Mouse (Mus musculus) MEL (cell line): ENCODE data around the gene Vasn. TPM values are rescaled to one million over a fixed set of nuclear protein-coding genes. Genes with fewer than 3 reads are reported as not detected.
A peak's percentile ranks its signal among the peaks of the same experiment; 100 is the strongest.

Source experiments
- DNase-seq: peaks from one replicate; pipeline ENCODE4 v3.0.0; 2011; ENCODE audit warnings: low read depth, low spot score
- H3K27ac ChIP-seq: 2 replicates; pipeline ENCODE4 v1.5.1; 2012; ENCODE audit warnings: low read depth, mild to moderate bottlenecking, control low read depth, low read length, moderate library complexity; ENCODE audit not compliant: control insufficient read depth
- H3K27me3 ChIP-seq, 2 experiments: fragments of 150-350 bp in 1 of 2; sonication (generic) in 1 of 2; 2 replicates each; pipeline ENCODE4 v1.6.1; 2012; ENCODE audit warnings: low read length in 2 of 2, mild to moderate bottlenecking in 2 of 2, improper control_type of control experiment in 1 of 2, moderate library complexity in 1 of 2; ENCODE audit not compliant: insufficient read depth in 2 of 2, control insufficient read depth in 1 of 2
- H3K36me3 ChIP-seq, 2 experiments: 2 replicates each; pipeline ENCODE4 v1.6.1; 2012 to 2014; ENCODE audit warnings: low read length in 2 of 2, improper control_type of control experiment in 1 of 2, inconsistent platforms in 1 of 2, mild to moderate bottlenecking in 1 of 2; ENCODE audit not compliant: insufficient read depth in 2 of 2, control insufficient read depth in 1 of 2
- H3K4me1 ChIP-seq, 2 experiments: fragments of 150-350 bp in 1 of 2; sonication (generic) in 1 of 2; 2 replicates each; pipeline ENCODE4 v1.6.1; 2012; ENCODE audit warnings: low read length in 2 of 2, improper control_type of control experiment in 1 of 2, mild to moderate bottlenecking in 1 of 2; ENCODE audit not compliant: insufficient read depth in 2 of 2, control insufficient read depth in 1 of 2
- H3K4me3 ChIP-seq, 2 experiments: fragments of 150-350 bp in 1 of 2; sonication (generic) in 1 of 2; 2 replicates each; pipeline ENCODE4 v1.5.1; 2012; ENCODE audit warnings: low read depth in 2 of 2, low read length in 2 of 2, mild to moderate bottlenecking in 2 of 2, moderate library complexity in 2 of 2, control low read depth in 1 of 2, improper control_type of control experiment in 1 of 2; ENCODE audit not compliant: control insufficient read depth in 1 of 2, insufficient read depth in 1 of 2
- H3K79me2 ChIP-seq: 2 replicates; pipeline ENCODE4 v1.6.1; 2012; ENCODE audit warnings: mild to moderate bottlenecking, low read length, moderate library complexity; ENCODE audit not compliant: control insufficient read depth, poor library complexity, insufficient read depth
- H3K9ac ChIP-seq: 2 replicates; pipeline ENCODE4 v1.6.1; 2012; ENCODE audit warnings: low read depth, mild to moderate bottlenecking, control low read depth, low read length, moderate library complexity; ENCODE audit not compliant: control insufficient read depth, poor library complexity, severe bottlenecking
- H3K9me3 ChIP-seq: fragments of 150-350 bp; sonication (generic); replicated peaks from 2 replicates; pipeline ENCODE4 v1.6.1; 2012; ENCODE audit warnings: mild to moderate bottlenecking, low read length, improper control_type of control experiment, moderate library complexity; ENCODE audit not compliant: insufficient read depth
- CHD2 ChIP-seq: IDR thresholded peaks from 2 replicates; pipeline ENCODE4 v1.6.1; 2011; ENCODE audit warnings: low read length, improper control_type of control experiment
- E2F4 ChIP-seq: IDR thresholded peaks from 2 replicates; pipeline ENCODE4 v1.6.1; 2011; ENCODE audit warnings: low read depth, low read length, improper control_type of control experiment, borderline replicate concordance
- EP300 ChIP-seq, 2 experiments: IDR thresholded peaks; 2 replicates each; pipeline ENCODE4 v1.6.1; 2011; ENCODE audit warnings: improper control_type of control experiment in 2 of 2, low read length in 2 of 2, low read depth in 1 of 2, mild to moderate bottlenecking in 1 of 2
- GATA1 ChIP-seq: IDR thresholded peaks from 2 replicates; pipeline ENCODE4 v1.6.1; 2011; ENCODE audit warnings: low read depth, low read length, improper control_type of control experiment
- HCFC1 ChIP-seq: IDR thresholded peaks from 2 replicates; pipeline ENCODE4 v1.6.1; 2012; ENCODE audit warnings: low read depth, mild to moderate bottlenecking, inconsistent platforms, low read length, improper control_type of control experiment, moderate library complexity
- JUND ChIP-seq: IDR thresholded peaks from 2 replicates; pipeline ENCODE4 v1.6.1; 2011; ENCODE audit warnings: low read depth, mild to moderate bottlenecking, improper control_type of control experiment, low read length
- KAT2A ChIP-seq: conservative IDR thresholded peaks from 2 replicates; pipeline ENCODE4 v1.6.1; 2012; ENCODE audit warnings: low read depth, low read length, improper control_type of control experiment, inconsistent platforms
- MAFK ChIP-seq: IDR thresholded peaks from 2 replicates; pipeline ENCODE4 v1.6.1; 2011; ENCODE audit warnings: low read depth, mild to moderate bottlenecking, low read length, improper control_type of control experiment, borderline replicate concordance
- MAX ChIP-seq: IDR thresholded peaks from 2 replicates; pipeline ENCODE4 v1.6.1; 2011; ENCODE audit warnings: low read length, improper control_type of control experiment
- MAZ ChIP-seq: IDR thresholded peaks from 2 replicates; pipeline ENCODE4 v1.6.1; 2012; ENCODE audit warnings: low read depth, mild to moderate bottlenecking, inconsistent platforms, low read length, improper control_type of control experiment
- MEF2A ChIP-seq: IDR thresholded peaks from 2 replicates; pipeline ENCODE4 v1.6.1; 2014; ENCODE audit warnings: low read depth, mild to moderate bottlenecking, inconsistent platforms, low read length, improper control_type of control experiment; ENCODE audit not compliant: poor library complexity, insufficient replicate concordance, severe bottlenecking; ENCODE audit errors: extremely low read depth
- MXI1 ChIP-seq: IDR thresholded peaks from 2 replicates; pipeline ENCODE4 v1.6.1; 2011; ENCODE audit warnings: mild to moderate bottlenecking, low read depth, low read length, improper control_type of control experiment
- MYB ChIP-seq: IDR thresholded peaks from 2 replicates; pipeline ENCODE4 v1.6.1; 2011; ENCODE audit warnings: mild to moderate bottlenecking, low read depth, low read length, improper control_type of control experiment
- NELFE ChIP-seq: IDR thresholded peaks from 2 replicates; pipeline ENCODE4 v1.6.1; 2011; ENCODE audit warnings: low read depth, low read length, improper control_type of control experiment
- POLR2A ChIP-seq, 2 experiments: IDR thresholded peaks; 2 replicates each; pipeline ENCODE4 v1.6.1; 2011 to 2012; ENCODE audit warnings: low read length in 2 of 2, mild to moderate bottlenecking in 2 of 2, control low read depth in 1 of 2, improper control_type of control experiment in 1 of 2, low read depth in 1 of 2, moderate library complexity in 1 of 2; ENCODE audit not compliant: control insufficient read depth in 1 of 2, insufficient read depth in 1 of 2, poor library complexity in 1 of 2
- POLR2AphosphoS5 ChIP-seq: IDR thresholded peaks from 2 replicates; pipeline ENCODE4 v1.6.1; 2012; ENCODE audit warnings: low read depth, borderline replicate concordance, mild to moderate bottlenecking, inconsistent platforms, low read length, moderate library complexity, mixed read lengths
- RAD21 ChIP-seq: IDR thresholded peaks from 2 replicates; pipeline ENCODE4 v1.6.1; 2011; ENCODE audit warnings: mild to moderate bottlenecking, low read depth, low read length, improper control_type of control experiment
- RCOR1 ChIP-seq: IDR thresholded peaks from 2 replicates; pipeline ENCODE4 v1.6.1; 2012; ENCODE audit warnings: low read depth, mild to moderate bottlenecking, inconsistent platforms, low read length, improper control_type of control experiment
- SMC3 ChIP-seq: IDR thresholded peaks from 2 replicates; pipeline ENCODE4 v1.6.1; 2011; ENCODE audit warnings: low read depth, low read length, improper control_type of control experiment
- TAL1 ChIP-seq: IDR thresholded peaks from 2 replicates; pipeline ENCODE4 v1.6.1; 2012; ENCODE audit warnings: mild to moderate bottlenecking, inconsistent platforms, low read length, moderate library complexity, mixed read lengths
- TBP ChIP-seq: IDR thresholded peaks from 2 replicates; pipeline ENCODE4 v1.8.0; 2011; ENCODE audit warnings: low read depth, low read length, improper control_type of control experiment
- TCF12 ChIP-seq: IDR thresholded peaks from 2 replicates; pipeline ENCODE4 v1.6.1; 2014; ENCODE audit warnings: low read depth, mild to moderate bottlenecking, inconsistent platforms, low read length, improper control_type of control experiment, moderate library complexity
- UBTF ChIP-seq: IDR thresholded peaks from 2 replicates; pipeline ENCODE4 v1.6.1; 2012; ENCODE audit warnings: low read depth, mild to moderate bottlenecking, inconsistent platforms, low read length, improper control_type of control experiment, moderate library complexity, borderline replicate concordance; ENCODE audit not compliant: insufficient read depth
- USF1 ChIP-seq: IDR thresholded peaks from 2 replicates; pipeline ENCODE4 v1.6.1; 2014; ENCODE audit warnings: low read depth, mild to moderate bottlenecking, inconsistent platforms, low read length, improper control_type of control experiment, moderate library complexity
- USF2 ChIP-seq, 2 experiments: IDR thresholded peaks; 2 replicates each; pipeline ENCODE4 v1.6.1; 2011 to 2012; ENCODE audit warnings: improper control_type of control experiment in 2 of 2, low read length in 2 of 2, borderline replicate concordance in 1 of 2, inconsistent platforms in 1 of 2, low read depth in 1 of 2, mild to moderate bottlenecking in 1 of 2; ENCODE audit not compliant: insufficient read depth in 1 of 2
- ZKSCAN1 ChIP-seq: IDR thresholded peaks from 2 replicates; pipeline ENCODE4 v1.6.1; 2012; ENCODE audit warnings: low read depth, mild to moderate bottlenecking, inconsistent platforms, low read length, improper control_type of control experiment, moderate library complexity
- ZMIZ1 ChIP-seq: IDR thresholded peaks from 2 replicates; pipeline ENCODE4 v1.6.1; 2012; ENCODE audit warnings: low read depth, mild to moderate bottlenecking, inconsistent platforms, low read length, improper control_type of control experiment, moderate library complexity
- ZNF384 ChIP-seq: IDR thresholded peaks from 2 replicates; pipeline ENCODE4 v1.6.1; 2012; ENCODE audit warnings: low read depth, mild to moderate bottlenecking, inconsistent platforms, low read length, improper control_type of control experiment
- polyA plus RNA-seq, 2 experiments: library from polyadenylated mRNA; stranded (reverse) in 1 of 2; unstranded in 1 of 2; fragments of >175 nt in 1 of 2; fragments of >200 nt in 1 of 2; gene quantifications; 2 replicates each; pipeline versions ENCODE4 v1.2.1 to v1.2.4; 2012; ENCODE audit warnings: low replicate concordance in 2 of 2, low read depth in 1 of 2; ENCODE audit not compliant: insufficient read length in 2 of 2, insufficient read depth in 1 of 2, missing spikeins in 1 of 2
- total RNA-seq: library from RNA; depleted of rRNA; stranded (reverse); fragments of 300-350 nt; gene quantifications from 2 replicates; pipeline ENCODE4 v1.2.3, GENCODE M21; 2012; rRNA removed

Vasn gene
- total RNA-seq (0.16 and 0.19 TPM in 2 replicates), polyA plus RNA-seq (1 to 10 TPM in 1 of 2 experiments, not detected in 1; 3.1 TPM)

DNA sequence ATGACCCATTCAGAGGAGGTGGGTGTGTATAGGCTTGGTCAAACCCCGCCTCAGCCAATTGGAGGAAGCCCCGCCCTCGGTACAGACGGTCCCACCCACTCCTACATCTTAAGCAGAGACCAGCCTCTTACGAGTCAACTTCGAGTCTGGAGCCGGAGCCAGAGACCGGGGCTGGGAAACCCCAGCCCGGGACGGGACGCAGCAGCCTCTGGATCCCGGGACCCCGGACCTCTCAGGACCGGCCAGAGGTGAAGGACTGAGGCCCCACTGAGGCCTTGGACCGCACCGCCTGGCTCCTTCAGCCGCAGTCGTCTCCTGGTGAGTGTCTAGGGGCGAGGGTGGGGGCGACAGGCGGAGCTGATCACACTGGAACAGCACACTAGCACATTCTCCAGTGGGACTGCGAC lies at the start of gene Vasn, which contains the start of gene Dnaja3:
Gene Vasn, plus strand, starts transcription at position 111 of the 407 bp plus-strand sequence.
Gene Dnaja3, plus strand, starts transcription at position 159 of the 407 bp plus-strand sequence.
- Histone ChIP-seq H3K4me3 (no peak within 1 kb of the TSS), H3K27me3 (no peaks in the 10 kb centered on the region), H3K9me3 (no peaks in the 10 kb centered on the region), H3K79me2 (no peaks in the 10 kb centered on the region), H3K4me1 (no peaks in the 10 kb centered on the region), H3K27ac (no peak within 1 kb of the TSS), H3K36me3 (peaks cover 0 to 1% of the 10 kb centered on the region in 2 experiments; a peak in 1 of 4 replicates), H3K9ac (no peak within 1 kb of the TSS)
- DNase-seq: peak; percentile 65
- TF ChIP-seq MXI1: no peak
- no peak for TF ChIP-seq TBP
- no peak for TF ChIP-seq GATA1
- TF ChIP-seq POLR2AphosphoS5: no peak
- TF ChIP-seq POLR2A (IDR thresholded peaks at IDR 0.05; ENCODE audit: control insufficient read depth in 1 of 2, insufficient read depth in 1 of 2, low read depth in 1 of 2, low read length in 2 of 2, poor library complexity in 1 of 2): no peak
- TF ChIP-seq ZMIZ1: no peak
- TF ChIP-seq RAD21: no peak
- no peak for TF ChIP-seq CHD2
- no peak for TF ChIP-seq MEF2A
- no peak for TF ChIP-seq ZNF384
- TF ChIP-seq USF1: no peak
- TF ChIP-seq TCF12: no peak
- no peak for TF ChIP-seq RCOR1
- TF ChIP-seq TAL1: no peak
- no peak for TF ChIP-seq KAT2A
- no peak for TF ChIP-seq MYB
- no peak for TF ChIP-seq MAX
- no peak for TF ChIP-seq MAZ
- TF ChIP-seq, all 39 proteins: peak for 0

DNA sequence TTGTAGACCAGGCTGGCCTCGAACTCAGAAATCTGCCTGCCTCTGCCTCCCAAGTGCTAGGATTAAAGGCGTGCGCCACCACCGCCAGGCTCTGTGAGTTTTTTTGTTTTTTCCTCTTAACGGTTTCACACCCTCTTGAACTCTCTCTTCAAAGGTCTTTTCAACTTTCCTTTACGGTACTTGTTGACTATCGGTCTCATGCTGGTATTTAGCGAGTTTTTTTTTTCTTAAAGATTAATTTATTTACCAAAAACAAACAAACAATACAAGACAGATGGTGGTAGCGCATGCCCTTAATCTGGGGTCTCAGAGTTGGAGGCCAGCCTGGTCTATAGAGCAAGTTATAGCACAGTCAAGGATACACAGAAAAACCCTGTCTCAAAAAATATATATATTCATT lies 49.5 kb upstream of the Vasn start:
- no peaks in the 10 kb centered on the region for H3K79me2 ChIP-seq
- H3K4me1 ChIP-seq: peaks cover 9 to 17% of the 10 kb centered on the region in 2 experiments
- peaks cover 0 to 6% of the 10 kb centered on the region in 2 experiments; a peak in 2 of 4 replicates for H3K36me3 ChIP-seq
- H3K9me3 ChIP-seq: no peaks in the 10 kb centered on the region
- peak; percentile 47 for DNase-seq
- H3K9ac ChIP-seq: no peak overlapping the region
- no peak overlapping the region for H3K27ac ChIP-seq
- TF ChIP-seq USF2 (IDR thresholded peaks at IDR 0.05; ENCODE audit: borderline replicate concordance in 1 of 2, insufficient read depth in 1 of 2, low read depth in 1 of 2, low read length in 2 of 2) (no peak), UBTF (no peak), SMC3 (no peak), NELFE (no peak), MXI1 (no peak), MAFK (no peak), HCFC1 (no peak), ZKSCAN1 (no peak), E2F4 (no peak), RAD21 (no peak), JUND (no peak), EP300 (IDR thresholded peaks at IDR 0.05; ENCODE audit: low read depth in 1 of 2, low read length in 2 of 2) (no peak), CHD2 (no peak), MYB (no peak), TCF12 (no peak), MEF2A (no peak), TAL1 (no peak), RCOR1 (no peak)
- TF ChIP-seq, all 39 proteins: peak for 0
- no peak overlapping the region for H3K4me3 ChIP-seq
- 0 out of 4 replicates have a peak, but pooled peaks cover 0 to 3% of the 10 kb centered on the region in 2 experiments for H3K27me3 ChIP-seq
